Mouse (Mus musculus) stomach, postnatal 0 days (tissue): ENCODE measurements around the gene Gaa. TPM values are rescaled to one million over a fixed set of nuclear protein-coding genes. Genes with fewer than 3 reads are reported as not detected.
"Not testable (repeated sequence)": the region's sequence is repeated elsewhere in the genome, so short reads cannot be mapped to it uniquely, and the experiment has no call there.

ENCODE experiments used
- ATAC-seq: fragments of 200-750 bp; cut with Nextera tagmentation; 2 replicates; pipeline ENCODE4 v1.8.0; 2017; ENCODE audit not compliant: low FRiP score, low TSS enrichment
- DNase-seq: peaks from one replicate; pipeline ENCODE4 v3.0.0-alpha.2; 2016; ENCODE audit warnings: low spot score
- H3K27ac ChIP-seq: fragments of 300-500 bp; sonication (generic); replicated peaks from 2 replicates; pipeline ENCODE4 v1.5.1; 2014; ENCODE audit warnings: mild to moderate bottlenecking, control low read depth
- H3K27me3 ChIP-seq: fragments of 300-500 bp; sonication (generic); 2 replicates; pipeline ENCODE4 v1.6.1; 2014; ENCODE audit warnings: low read length; ENCODE audit not compliant: control insufficient read depth, insufficient read depth
- H3K36me3 ChIP-seq: fragments of 300-500 bp; sonication (generic); 2 replicates; pipeline ENCODE4 v1.6.1; 2014; ENCODE audit warnings: low read length, mixed read lengths; ENCODE audit not compliant: control insufficient read depth, insufficient read depth
- H3K4me1 ChIP-seq: fragments of 300-500 bp; sonication (generic); replicated peaks from 2 replicates; pipeline ENCODE4 v1.6.1; 2014; ENCODE audit warnings: antibody characterized with exemption; ENCODE audit not compliant: control insufficient read depth, insufficient read depth
- H3K4me2 ChIP-seq: fragments of 300-500 bp; sonication (generic); replicated peaks from 2 replicates; pipeline ENCODE4 v1.6.1; 2014; ENCODE audit warnings: low read depth, mild to moderate bottlenecking, control low read depth, moderate library complexity
- H3K4me3 ChIP-seq: fragments of 300-500 bp; sonication (generic); 2 replicates; pipeline ENCODE4 v1.5.1; 2014; ENCODE audit warnings: low read depth, low read length, control low read depth
- H3K9ac ChIP-seq: fragments of 300-500 bp; sonication (generic); 2 replicates; pipeline ENCODE4 v1.6.1; 2014; ENCODE audit warnings: mild to moderate bottlenecking, low read length, control low read depth, mixed read lengths
- H3K9me3 ChIP-seq: fragments of 300-500 bp; sonication (generic); 2 replicates; pipeline ENCODE4 v1.6.1; 2016; ENCODE audit warnings: low read length; ENCODE audit not compliant: control insufficient read depth
- CTCF ChIP-seq: IDR thresholded peaks from 2 replicates; pipeline ENCODE4 v1.5.1; 2016; ENCODE audit warnings: antibody characterized with exemption, low read depth, mild to moderate bottlenecking, moderate library complexity
- EP300 ChIP-seq: optimal IDR thresholded peaks from 2 replicates; pipeline ENCODE3; 2016; ENCODE audit warnings: antibody characterized with exemption
- WGBS: fragments of 180-500 bp; shearing (Covaris S2); extraction: QIAGEN DNeasy Blood & Tissue Kit; methylation state at CpG from one replicate; pipeline ENCODE4 v1.1.7; 2014; 5-methylcytosine and 5-hydroxymethylcytosine counted together
- polyA plus RNA-seq: library from polyadenylated mRNA; unstranded; fragments of >200 nt; fragmentation: Nextera tagmentation; extraction: Ambion mirVana; gene quantifications from 2 replicates; pipeline ENCODE4 v1.2.1, GENCODE M21; 2015

Gaa gene
- polyA plus RNA-seq, 1 experiment from 2014 or later = 30.8 TPM

DNA sequence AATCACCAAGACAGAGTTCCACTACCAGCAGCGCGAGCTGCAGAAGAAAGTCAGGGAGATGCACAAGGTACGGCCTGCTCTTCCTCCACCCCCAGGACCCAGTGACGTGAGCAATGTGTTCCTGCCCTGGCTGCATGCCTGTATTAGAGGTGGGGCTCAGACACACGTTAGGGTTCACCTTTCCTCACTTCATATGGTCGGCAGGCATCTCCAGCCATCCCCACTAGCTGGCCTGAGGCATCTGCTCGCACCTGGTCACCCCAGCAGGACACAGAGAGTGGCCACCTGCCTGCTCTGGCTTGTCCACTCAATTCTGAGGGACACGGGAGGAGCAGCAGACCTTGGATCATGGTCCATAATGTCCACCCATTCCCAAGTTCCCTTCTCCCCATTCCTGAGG is 7.7 kb upstream of the Gaa start:
- Histone ChIP-seq H3K36me3 (no peaks in the 10 kb centered on the region), H3K9me3 (no peaks in the 10 kb centered on the region), H3K4me2 (no peak overlapping the region), H3K9ac (no peak overlapping the region), H3K4me1 (no peaks in the 10 kb centered on the region), H3K27me3 (no peaks in the 10 kb centered on the region), H3K27ac (no peak overlapping the region), H3K4me3 (no peak overlapping the region)
- DNase-seq (no peak), ATAC-seq (no peak)
- TF ChIP-seq EP300 (no peak), CTCF (no peak)
- 79% methylated on average over 8 of the region's 8 CpGs for WGBS

- Histone ChIP-seq H3K27me3 (no peaks in the 10 kb centered on the region), H3K9ac (no peak overlapping the region), H3K4me3 (no peak overlapping the region), H3K27ac (no peak overlapping the region), H3K4me2 (no peak overlapping the region), H3K9me3 (no peaks in the 10 kb centered on the region), H3K36me3 (no peaks in the 10 kb centered on the region), H3K4me1 (no peaks in the 10 kb centered on the region)
- DNase-seq (no peak), ATAC-seq (no peak)
- WGBS = 85% methylated on average over 13 of the region's 13 CpGs
- TF ChIP-seq EP300 = no peak
- no peak for TF ChIP-seq CTCF
These were observed 3.3 kb upstream of the Gaa start for GRCm38 (mm10) chr11:119264413-119264812.

GRCm38 (mm10) chr11:119265811-119266210 is 1.9 kb upstream of the Gaa start:
- no peaks in the 10 kb centered on the region for H3K27me3 ChIP-seq
- TF ChIP-seq CTCF (no peak), EP300 (no peak)
- H3K36me3 ChIP-seq = no peaks in the 10 kb centered on the region
- no peak for ATAC-seq
- H3K4me1 ChIP-seq = no peaks in the 10 kb centered on the region
- no peak overlapping the region for H3K4me3 ChIP-seq
- H3K9ac ChIP-seq = no peak overlapping the region
- no peaks in the 10 kb centered on the region for H3K9me3 ChIP-seq
- no peak overlapping the region for H3K4me2 ChIP-seq
- 58% methylated on average over 7 of the region's 7 CpGs for WGBS
- DNase-seq = no peak
- H3K27ac ChIP-seq = no peak overlapping the region

DNA sequence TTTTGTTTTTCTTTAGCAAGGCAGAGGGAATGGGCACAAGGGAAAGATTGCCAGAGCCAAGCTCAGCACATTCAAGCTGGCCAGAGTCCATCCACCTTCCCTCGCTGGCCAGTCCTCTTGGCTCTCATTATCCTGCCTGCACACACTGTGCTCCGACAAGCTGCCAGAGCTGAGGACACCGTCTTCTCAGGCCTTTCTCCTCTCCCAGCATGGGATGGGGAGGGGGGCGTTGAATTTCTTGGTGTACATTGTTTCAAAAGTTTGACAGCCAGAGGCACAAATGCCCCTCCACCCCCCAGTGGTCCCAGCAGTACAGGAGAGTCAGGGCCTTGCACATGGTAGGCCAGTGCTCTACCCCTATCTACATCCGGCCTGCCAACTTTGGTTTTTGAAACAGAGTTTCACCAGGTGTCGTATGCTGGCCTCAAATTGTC is 429 bp upstream of the Gaa start:
- DNase-seq (no peak), ATAC-seq (no peak)
- WGBS = 43% methylated on average over 6 of the region's 6 CpGs
- no peak for TF ChIP-seq CTCF
- TF ChIP-seq EP300 = no peak
- Histone ChIP-seq H3K36me3 (no peaks in the 10 kb centered on the region), H3K27me3 (no peaks in the 10 kb centered on the region), H3K9ac (no peak overlapping the region; the same call in 1 of the 2 replicates), H3K4me2 (peak overlapping the region; percentile 98), H3K4me3 (no peak overlapping the region), H3K27ac (no peak overlapping the region), H3K4me1 (no peaks in the 10 kb centered on the region), H3K9me3 (no peaks in the 10 kb centered on the region)

DNA sequence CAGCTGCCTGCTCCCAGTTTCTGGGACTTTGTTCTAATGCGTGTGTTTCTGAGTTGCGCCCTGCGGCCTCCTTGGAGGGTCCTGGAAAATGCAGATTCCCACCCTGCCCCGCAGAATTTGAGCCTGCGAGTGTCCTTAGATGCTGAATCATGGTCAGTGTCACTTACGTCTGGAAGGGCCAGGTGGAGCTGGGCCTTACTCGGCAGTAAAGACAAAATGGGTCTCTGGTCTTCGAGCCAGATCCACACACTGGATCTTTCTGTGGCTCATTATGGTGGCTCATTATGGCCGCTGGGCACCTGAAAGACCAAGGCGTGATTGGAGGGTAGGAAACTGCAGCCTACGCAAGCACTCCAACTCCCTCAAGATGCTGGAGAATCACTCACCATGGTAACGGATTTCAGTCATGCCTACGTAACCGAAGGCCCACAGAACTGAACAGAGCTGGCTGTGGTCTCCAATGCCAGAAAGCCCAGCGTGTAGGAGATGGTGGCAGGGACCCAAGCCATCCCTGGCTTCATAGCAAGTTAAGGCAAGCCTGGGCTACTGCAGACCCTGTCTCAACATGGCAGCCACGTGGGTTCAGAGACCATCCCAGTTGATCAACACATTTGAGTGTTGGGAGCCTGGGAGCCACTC is 989 bp downstream of the Gaa start:
- Histone ChIP-seq H3K9me3 (no peaks in the 10 kb centered on the region), H3K27me3 (no peaks in the 10 kb centered on the region), H3K4me3 (peak overlapping the region; percentile 60; the same call in 1 of the 2 replicates), H3K36me3 (no peaks in the 10 kb centered on the region), H3K9ac (peak overlapping the region; percentile 75; the same call in 1 of the 2 replicates), H3K4me2 (peak overlapping the region; percentile 98), H3K27ac (peak overlapping the region; percentile 65; the same call in 1 of the 2 replicates), H3K4me1 (no peaks in the 10 kb centered on the region)
- DNase-seq (no peak), ATAC-seq (no peak)
- no peak for TF ChIP-seq EP300
- no peak for TF ChIP-seq CTCF
- 73% methylated on average over 16 of the region's 16 CpGs for WGBS

DNA sequence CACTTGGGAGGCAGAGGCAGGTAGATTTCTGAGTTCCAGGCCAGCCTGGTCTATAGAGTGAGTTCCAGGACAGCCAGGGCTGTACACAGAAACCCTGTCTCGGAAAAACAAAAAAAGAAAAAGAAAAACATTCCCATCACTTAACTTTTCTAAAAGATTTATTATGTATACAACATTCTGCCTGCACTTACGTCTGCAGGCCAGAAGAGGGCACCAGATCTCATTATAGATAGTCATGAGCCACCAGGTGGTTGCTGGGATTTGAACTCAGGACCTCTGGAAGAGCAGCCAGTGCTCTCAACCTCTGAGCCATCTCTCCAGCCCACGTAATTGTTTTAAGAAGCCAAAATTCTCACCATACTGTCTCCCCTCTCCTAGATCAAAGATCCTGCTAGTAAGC is 4.8 kb downstream of the Gaa start:
- peaks cover 11% of the 10 kb centered on the region for H3K36me3 ChIP-seq
- H3K4me2 ChIP-seq, H3K9ac ChIP-seq, DNase-seq, ATAC-seq, H3K27ac ChIP-seq, H3K9me3 ChIP-seq, H3K27me3 ChIP-seq, H3K4me1 ChIP-seq, H3K4me3 ChIP-seq: not testable (repeated sequence)
- 61% methylated on average over 3 of the region's 3 CpGs for WGBS
- TF ChIP-seq CTCF = peak; percentile 71
